Mouse (Mus musculus) spleen, adult 2 months (tissue): ENCODE results near the gene Hectd3. TPM values are rescaled to one million over a fixed set of nuclear protein-coding genes. Genes with fewer than 3 reads are reported as not detected.
A peak's percentile ranks its signal among the peaks of the same experiment; 100 is the strongest.

Experiments used
- DNase-seq, 2 experiments: peaks; one replicate each; pipeline versions ENCODE4 v3.0.0 to v3.0.0-alpha.2; 2012 to 2021; ENCODE audit warnings: low spot score in 2 of 2, low read depth in 1 of 2
- H3K27ac ChIP-seq: fragments of 200-500 bp; 2 replicates; pipeline ENCODE4 v1.5.1; 2012; ENCODE audit warnings: low read length, inconsistent platforms; ENCODE audit not compliant: insufficient read depth
- H3K27me3 ChIP-seq: fragments of 200-500 bp; 2 replicates; pipeline ENCODE4 v1.6.1; 2012; ENCODE audit warnings: mild to moderate bottlenecking, moderate library complexity, low read length, inconsistent platforms; ENCODE audit not compliant: control insufficient read depth, insufficient read depth
- H3K36me3 ChIP-seq: fragments of 200-500 bp; 2 replicates; pipeline ENCODE4 v1.6.1; 2012; ENCODE audit warnings: mild to moderate bottlenecking, low read length, inconsistent platforms; ENCODE audit not compliant: control insufficient read depth, insufficient read depth
- H3K4me1 ChIP-seq: fragments of 200-500 bp; 2 replicates; pipeline ENCODE4 v1.6.1; 2011; ENCODE audit warnings: inconsistent platforms; ENCODE audit not compliant: control insufficient read depth, insufficient read depth, insufficient read length
- H3K4me3 ChIP-seq: fragments of 200-500 bp; 2 replicates; pipeline ENCODE4 v1.5.1; 2011; ENCODE audit warnings: mild to moderate bottlenecking, inconsistent platforms; ENCODE audit not compliant: insufficient read depth, insufficient read length; ENCODE audit errors: extremely low read depth
- CTCF ChIP-seq: fragments of 200-500 bp; IDR thresholded peaks from 2 replicates; pipeline ENCODE4 v1.5.1; 2011; ENCODE audit warnings: mild to moderate bottlenecking, inconsistent platforms; ENCODE audit not compliant: insufficient read depth, insufficient read length, insufficient replicate concordance; ENCODE audit errors: extremely low read depth
- POLR2A ChIP-seq: fragments of 200-500 bp; IDR thresholded peaks from 2 replicates; pipeline ENCODE4 v1.6.1; 2011; ENCODE audit warnings: low read depth, low read length, inconsistent platforms
- WGBS: fragments of 180-500 bp; shearing (Covaris S2); methylation state at CpG from one replicate; pipeline ENCODE4 v1.1.7; 2018; 5-methylcytosine and 5-hydroxymethylcytosine counted together
- polyA plus RNA-seq: library from polyadenylated mRNA; depleted of rRNA; stranded (reverse); fragments of >200 nt; gene quantifications from 2 replicates; pipeline ENCODE4 v1.2.3, GENCODE M21; 2012

The Hectd3 gene
- polyA plus RNA-seq, 1 experiment, result 58.8 TPM

GRCm38 (mm10) chr4:116989731-116990130 lies 5.4 kb upstream of the Hectd3 start:
- DNase-seq, result no peak
- no peaks in the 10 kb centered on the region for H3K27me3 ChIP-seq
- no peak overlapping the region for H3K4me3 ChIP-seq
- 92% methylated on average over 6 of the region's 6 CpGs for WGBS
- no peaks in the 10 kb centered on the region; the same call in none of the 2 replicates for H3K4me1 ChIP-seq
- TF ChIP-seq POLR2A, result no peak
- no peak for TF ChIP-seq CTCF
- H3K27ac ChIP-seq, result no peak overlapping the region
- H3K36me3 ChIP-seq, result 0 out of 2 replicates have a peak, but pooled peaks cover 2% of the 10 kb centered on the region

GRCm38 (mm10) chr4:116991366-116991765 lies 3.8 kb upstream of the Hectd3 start:
- Histone ChIP-seq H3K27me3 (no peaks in the 10 kb centered on the region), H3K4me3 (no peak overlapping the region), H3K4me1 (peaks cover 7% of the 10 kb centered on the region), H3K36me3 (0 out of 2 replicates have a peak, but pooled peaks cover 2% of the 10 kb centered on the region), H3K27ac (no peak overlapping the region)
- 12% methylated on average over 7 of the region's 7 CpGs for WGBS
- TF ChIP-seq POLR2A, result no peak
- peak; percentile 74; the same call in 1 of the 2 replicates for TF ChIP-seq CTCF
- DNase-seq, result peak; percentile 49 to 71

- Histone ChIP-seq H3K4me1 (peaks cover 7% of the 10 kb centered on the region), H3K27me3 (no peaks in the 10 kb centered on the region), H3K36me3 (peaks cover 8% of the 10 kb centered on the region), H3K4me3 (peak within 1 kb of the TSS; percentile 91), H3K27ac (peak within 1 kb of the TSS; percentile 38)
- DNase-seq, result peak; percentile 91 to 92
- WGBS, result 3% methylated on average over 38 of the region's 38 CpGs
- TF ChIP-seq POLR2A (no peak; the same call in 1 of the 2 replicates), CTCF (no peak)
These were observed 1.2 kb upstream of the Hectd3 start, which contains the start of gene Urod for GRCm38 (mm10) chr4:116993672-116994621. Urod (minus strand) TSS chr4:116994413.

- peak in 1 of 2 experiments; percentile 59 for DNase-seq
- peak overlapping the region; percentile 91 for H3K4me3 ChIP-seq
- H3K36me3 ChIP-seq, result peaks cover 20% of the 10 kb centered on the region
- peak overlapping the region; percentile 38; the same call in 1 of the 2 replicates for H3K27ac ChIP-seq
- TF ChIP-seq CTCF (peak; percentile 27; the same call in 1 of the 2 replicates), POLR2A (no peak)
- 2% methylated on average over 16 of the region's 16 CpGs for WGBS
- peaks cover 7% of the 10 kb centered on the region for H3K4me1 ChIP-seq
- H3K27me3 ChIP-seq, result no peaks in the 10 kb centered on the region
These were observed 650 bp downstream of the Hectd3 start for GRCm38 (mm10) chr4:116995798-116996135.

GRCm38 (mm10) chr4:116999513-117000154 lies 4.5 kb downstream of the Hectd3 start:
- Histone ChIP-seq H3K4me1 (peaks cover 7% of the 10 kb centered on the region), H3K4me3 (no peak overlapping the region), H3K36me3 (peaks cover 42% of the 10 kb centered on the region), H3K27ac (no peak overlapping the region), H3K27me3 (no peaks in the 10 kb centered on the region)
- TF ChIP-seq CTCF (no peak), POLR2A (no peak)
- 98% methylated on average over 17 of the region's 17 CpGs for WGBS
- DNase-seq, result no peak

- 93% methylated on average over 16 of the region's 16 CpGs for WGBS
- no peak overlapping the region for H3K4me3 ChIP-seq
These were observed 6.8 kb downstream of the Hectd3 start for GRCm38 (mm10) chr4:117001957-117002356.

More at GRCm38 (mm10) chr4:117001957-117002356, 6.8 kb downstream of the Hectd3 start:
- Histone ChIP-seq H3K27ac (no peak overlapping the region), H3K27me3 (no peaks in the 10 kb centered on the region), H3K4me1 (no peaks in the 10 kb centered on the region), H3K36me3 (peaks cover 41% of the 10 kb centered on the region)
- DNase-seq, result no peak
- TF ChIP-seq CTCF, result no peak
- no peak for TF ChIP-seq POLR2A
